Mouse (Mus musculus): Measurements from ENCODE around the gene Arpc4.

- TF ChIP-seq CTCF (IDR thresholded peaks at IDR 0.05; ENCODE audit: low read depth, low read length) (no peak), POLR2A (IDR thresholded peaks at IDR 0.05; ENCODE audit: borderline replicate concordance, low read depth, low read length) (no peak)
These were observed 7.6 kb upstream of the Arpc4 start for GRCm38 (mm10) chr6:113370194-113370929.
